Mouse (Mus musculus): ENCODE data around the gene Vangl1.

GRCm38 (mm10) chr3:102212336-102212735, 7.8 kb upstream of the Vangl1 start:
- no peak for TF ChIP-seq CTCF (IDR thresholded peaks at IDR 0.05; ENCODE audit: extremely low read depth, insufficient read depth, low read length)
- no peak for TF ChIP-seq POLR2A (IDR thresholded peaks at IDR 0.05; ENCODE audit: extremely low read depth, insufficient read depth, low read length)
